Mouse (Mus musculus) intestine, postnatal 0 days (tissue): Measurements from ENCODE around the gene Plpp3. TPM values are rescaled to one million over a fixed set of nuclear protein-coding genes. Genes with fewer than 3 reads are reported as not detected.

ENCODE experiments used
- ATAC-seq: fragments of 200-750 bp; cut with Nextera tagmentation; 2 replicates; pipeline ENCODE4 v1.8.0; 2017; ENCODE audit warnings: mild to moderate bottlenecking, moderate TSS enrichment, moderate library complexity
- H3K27ac ChIP-seq: fragments of 300-500 bp; sonication (generic); 2 replicates; pipeline ENCODE4 v1.5.1; 2014; ENCODE audit warnings: mild to moderate bottlenecking, low read depth, low read length, moderate library complexity
- H3K27me3 ChIP-seq: fragments of 300-500 bp; sonication (generic); replicated peaks from 2 replicates; pipeline ENCODE4 v1.6.1; 2014; ENCODE audit warnings: low read length, mixed read lengths; ENCODE audit not compliant: control insufficient read depth, insufficient read depth
- H3K36me3 ChIP-seq: fragments of 300-500 bp; sonication (generic); 2 replicates; pipeline ENCODE4 v1.6.1; 2014; ENCODE audit warnings: mild to moderate bottlenecking, moderate library complexity; ENCODE audit not compliant: control insufficient read depth, insufficient read depth
- H3K4me1 ChIP-seq: fragments of 300-500 bp; sonication (generic); replicated peaks from 2 replicates; pipeline ENCODE4 v1.6.1; 2014; ENCODE audit warnings: antibody characterized with exemption, low read length, mixed read lengths; ENCODE audit not compliant: control insufficient read depth, insufficient read depth
- H3K4me2 ChIP-seq: fragments of 300-500 bp; sonication (generic); replicated peaks from 2 replicates; pipeline ENCODE4 v1.6.1; 2014; ENCODE audit warnings: low read depth, mild to moderate bottlenecking, moderate library complexity
- H3K4me3 ChIP-seq: fragments of 300-500 bp; sonication (generic); 2 replicates; pipeline ENCODE4 v1.5.1; 2014; ENCODE audit warnings: low read depth, low read length
- H3K9ac ChIP-seq: fragments of 300-500 bp; sonication (generic); 2 replicates; pipeline ENCODE4 v1.6.1; 2014; ENCODE audit warnings: mild to moderate bottlenecking, low read depth, low read length
- H3K9me3 ChIP-seq: fragments of 300-500 bp; sonication (generic); 2 replicates; pipeline ENCODE4 v1.6.1; 2016; ENCODE audit warnings: mixed run types; ENCODE audit not compliant: control insufficient read depth
- CTCF ChIP-seq: sonication (generic); IDR thresholded peaks from 2 replicates; pipeline ENCODE4 v1.5.1; 2016; ENCODE audit warnings: low read depth, mild to moderate bottlenecking, control low read depth, antibody characterized with exemption, moderate library complexity
- WGBS: fragments of 180-500 bp; shearing (Covaris S2); extraction: QIAGEN DNeasy Blood & Tissue Kit; methylation state at CpG from one replicate; pipeline ENCODE4 v1.1.7; 2014; 5-methylcytosine and 5-hydroxymethylcytosine counted together
- polyA plus RNA-seq: library from polyadenylated mRNA; unstranded; fragments of >200 nt; fragmentation: Nextera tagmentation; extraction: Ambion mirVana; gene quantifications from 2 replicates; pipeline ENCODE4 v1.2.1, GENCODE M21; 2015

Gene Plpp3
- polyA plus RNA-seq, 1 experiment from 2014 or later = 84.1 TPM

GRCm38 (mm10) chr4:105110684-105111035 is 46.5 kb upstream of the Plpp3 start:
- no peaks in the 10 kb centered on the region for H3K9me3 ChIP-seq
- no peaks in the 10 kb centered on the region for H3K27me3 ChIP-seq
- H3K27ac ChIP-seq = peak overlapping the region; percentile 87; the same call in 1 of the 2 replicates
- peak overlapping the region; percentile 96 for H3K4me2 ChIP-seq
- H3K4me3 ChIP-seq = peak overlapping the region; percentile 80; the same call in 1 of the 2 replicates
- H3K4me1 ChIP-seq = peaks cover 3% of the 10 kb centered on the region; the same call in 1 of the 2 replicates
- no peak for TF ChIP-seq CTCF
- H3K36me3 ChIP-seq = no peaks in the 10 kb centered on the region
- no peak for ATAC-seq
- 60% methylated on average over 4 of the region's 4 CpGs for WGBS
- 0 out of 2 replicates have a peak overlapping the region, but pooled peaks have one; percentile 75 for H3K9ac ChIP-seq

- H3K9ac ChIP-seq = no peak overlapping the region
Observed at GRCm38 (mm10) chr4:105111770-105112169, 45.4 kb upstream of the Plpp3 start.

DNA sequence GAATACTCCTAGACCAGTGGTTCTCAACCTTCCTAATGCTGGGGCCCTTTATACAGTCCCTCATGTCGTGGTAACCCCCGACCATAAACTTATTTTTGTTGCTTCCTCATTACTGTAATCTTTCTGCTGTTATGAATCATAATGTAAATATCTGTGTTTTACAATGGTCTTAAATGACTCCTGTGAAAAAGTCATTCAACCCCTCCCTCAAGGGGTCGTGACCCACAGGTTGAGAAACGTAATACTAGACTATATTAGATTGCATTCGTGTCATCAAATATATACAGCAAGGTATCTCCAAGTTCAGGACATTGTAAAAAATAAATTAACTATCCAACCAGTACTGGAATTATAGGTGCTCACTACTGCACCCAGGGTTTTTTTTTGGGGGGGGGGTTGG is 44.1 kb upstream of the Plpp3 start:
- H3K27ac ChIP-seq = peak overlapping the region; percentile 50
- 34% methylated on average over 5 of the region's 5 CpGs for WGBS

More at GRCm38 (mm10) chr4:105111770-105112169, 45.4 kb upstream of the Plpp3 start:
- no peaks in the 10 kb centered on the region for H3K9me3 ChIP-seq
- ATAC-seq = no peak
- WGBS = 85% methylated on average over 11 of the region's 11 CpGs
- H3K4me3 ChIP-seq = no peak overlapping the region
- no peaks in the 10 kb centered on the region for H3K27me3 ChIP-seq
- no peaks in the 10 kb centered on the region for H3K36me3 ChIP-seq
- H3K27ac ChIP-seq = no peak overlapping the region
- no peak for TF ChIP-seq CTCF
- no peak overlapping the region for H3K4me2 ChIP-seq
- H3K4me1 ChIP-seq = peaks cover 3% of the 10 kb centered on the region; the same call in 1 of the 2 replicates

GRCm38 (mm10) chr4:105113468-105113867 is 43.7 kb upstream of the Plpp3 start:
- Histone ChIP-seq H3K36me3 (no peaks in the 10 kb centered on the region), H3K4me1 (peaks cover 5% of the 10 kb centered on the region; the same call in 1 of the 2 replicates), H3K9ac (no peak overlapping the region), H3K9me3 (no peaks in the 10 kb centered on the region), H3K4me2 (no peak overlapping the region), H3K27ac (peak overlapping the region; percentile 50), H3K27me3 (no peaks in the 10 kb centered on the region), H3K4me3 (no peak overlapping the region)
- 80% methylated on average over 3 of the region's 3 CpGs for WGBS
- TF ChIP-seq CTCF = no peak
- ATAC-seq = no peak

More for the DNA sequence above, 44.1 kb upstream of the Plpp3 start:
- peak; percentile 29; the same call in 1 of the 2 replicates for ATAC-seq
- H3K4me1 ChIP-seq = peaks cover 5% of the 10 kb centered on the region; the same call in 1 of the 2 replicates
- no peak overlapping the region for H3K9ac ChIP-seq
- H3K4me3 ChIP-seq = no peak overlapping the region
- no peaks in the 10 kb centered on the region for H3K36me3 ChIP-seq
- TF ChIP-seq CTCF = no peak
- no peaks in the 10 kb centered on the region for H3K9me3 ChIP-seq
- H3K4me2 ChIP-seq = no peak overlapping the region
- H3K27me3 ChIP-seq = no peaks in the 10 kb centered on the region

DNA sequence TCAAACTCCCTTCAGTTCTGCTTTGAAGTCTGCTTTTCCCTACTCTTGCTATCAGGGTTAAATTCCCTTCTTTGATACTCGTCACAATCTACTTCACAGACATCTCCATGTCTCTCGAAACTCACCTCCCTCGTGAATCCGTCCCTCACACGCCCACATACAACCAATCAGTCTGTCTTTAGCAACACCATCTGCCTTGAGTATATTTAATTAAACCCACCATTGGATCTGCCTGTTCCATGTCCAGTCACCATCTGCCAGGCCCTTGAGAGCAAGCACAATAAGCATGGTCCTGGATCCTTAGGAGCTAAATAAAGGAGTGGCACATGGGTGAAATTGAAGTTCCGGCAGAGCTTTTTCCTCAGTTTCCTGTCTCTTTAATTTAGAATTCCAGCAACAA is 36.1 kb upstream of the Plpp3 start:
- H3K9ac ChIP-seq = no peak overlapping the region
- H3K4me1 ChIP-seq = peaks cover 2% of the 10 kb centered on the region; the same call in 1 of the 2 replicates
- no peak for TF ChIP-seq CTCF
- ATAC-seq = no peak
- H3K9me3 ChIP-seq = no peaks in the 10 kb centered on the region
- H3K36me3 ChIP-seq = no peaks in the 10 kb centered on the region
- no peak overlapping the region for H3K4me3 ChIP-seq
- 83% methylated on average over 6 of the region's 6 CpGs for WGBS
- no peak overlapping the region for H3K27ac ChIP-seq
- H3K4me2 ChIP-seq = no peak overlapping the region
- H3K27me3 ChIP-seq = no peaks in the 10 kb centered on the region

- Histone ChIP-seq H3K27ac (no peak overlapping the region), H3K9ac (no peak overlapping the region), H3K27me3 (no peaks in the 10 kb centered on the region), H3K4me3 (no peak overlapping the region), H3K4me1 (peaks cover 2% of the 10 kb centered on the region; the same call in 1 of the 2 replicates), H3K9me3 (no peaks in the 10 kb centered on the region), H3K36me3 (no peaks in the 10 kb centered on the region), H3K4me2 (no peak overlapping the region)
- WGBS = 42% methylated on average over 8 of the region's 8 CpGs
- peak; percentile 45; the same call in 1 of the 2 replicates for ATAC-seq
- peak; percentile 82 for TF ChIP-seq CTCF
Observed at GRCm38 (mm10) chr4:105122429-105122828, 34.7 kb upstream of the Plpp3 start.

- H3K9me3 ChIP-seq = no peaks in the 10 kb centered on the region
- no peak overlapping the region for H3K4me3 ChIP-seq
- WGBS = 33% methylated on average over 7 of the region's 7 CpGs
- no peak overlapping the region for H3K9ac ChIP-seq
- no peak for ATAC-seq
- H3K27me3 ChIP-seq = no peaks in the 10 kb centered on the region
- TF ChIP-seq CTCF = no peak
- H3K27ac ChIP-seq = no peak overlapping the region
- H3K36me3 ChIP-seq = no peaks in the 10 kb centered on the region
- H3K4me1 ChIP-seq = no peaks in the 10 kb centered on the region
- no peak overlapping the region; the same call in 1 of the 2 replicates for H3K4me2 ChIP-seq
Observed at GRCm38 (mm10) chr4:105129212-105129611, 27.9 kb upstream of the Plpp3 start.
